Comparison of ENCODE assay signal across 20 mouse cellular contexts in genomic region chr10:17012541-17012975, GRCm38 (mm10).
DNase-seq lines count a peak whose midpoint lies in the region; ATAC-seq and TF ChIP-seq lines count a peak whose summit lies in the region.
"Had no signal": no experiment of that assay in that cellular context is flagged by ENCODE, and none has a peak within 500 bp of the region (broad histone marks: within the 10 kb centered on the region; RNA-seq: fewer than 3 reads in every experiment).

No protein-coding gene starts in this region.

- no peak for TF ChIP-seq CTCF in liver, adult 2 months (IDR thresholded peaks at IDR 0.05; ENCODE audit: low read depth, low read length)
- TF ChIP-seq CTCF in MEL (IDR thresholded peaks at IDR 0.05 in 2 of 3, conservative IDR thresholded peaks at IDR 0.05 in 1 of 3; ENCODE audit: control insufficient read depth in 1 of 3, insufficient read depth in 1 of 3, low read depth in 2 of 3, low read length in 3 of 3, poor library complexity in 1 of 3, severe bottlenecking in 1 of 3): no peak
- TF ChIP-seq CTCF in layer of hippocampus, adult 2 months (conservative IDR thresholded peaks at IDR 0.05): no peak

- no peaks in the 10 kb centered on the region for H3K27me3 ChIP-seq in liver, adult 2 months (ENCODE audit: control insufficient read depth, insufficient read depth, low read length)
- H3K27me3 ChIP-seq in liver, embryonic 12.5 days (replicated peaks): no peaks in the 10 kb centered on the region
- no peaks in the 10 kb centered on the region for H3K27me3 ChIP-seq in MEL (ENCODE audit: control insufficient read depth in 1 of 2, insufficient read depth in 2 of 2, low read length in 2 of 2)
- H3K27me3 ChIP-seq: limb, embryonic 12.5 days; liver, embryonic 15.5 days had no signal

- H3K9ac ChIP-seq in liver, adult 2 months (ENCODE audit: low read depth, low read length): no peak overlapping the region
- H3K9ac ChIP-seq in liver, embryonic 12.5 days: no peak overlapping the region
- H3K9ac ChIP-seq in MEL (ENCODE audit: control insufficient read depth, low read depth, low read length, poor library complexity, severe bottlenecking): no peak overlapping the region
- H3K9ac ChIP-seq: limb, embryonic 12.5 days; liver, embryonic 15.5 days had no signal

- TF ChIP-seq RAD21 in MEL (IDR thresholded peaks at IDR 0.05; ENCODE audit: low read depth, low read length): no peak

- no peaks in the 10 kb centered on the region for H3K4me1 ChIP-seq in liver, adult 2 months (ENCODE audit: control insufficient read depth, insufficient read depth, low read length)
- no peaks in the 10 kb centered on the region; the same call in 1 of the 2 replicates for H3K4me1 ChIP-seq in liver, embryonic 12.5 days
- no peaks in the 10 kb centered on the region for H3K4me1 ChIP-seq in MEL (ENCODE audit: control insufficient read depth in 1 of 2, insufficient read depth in 2 of 2, low read length in 2 of 2)
- H3K4me1 ChIP-seq: heart, embryonic 10.5 days; limb, embryonic 12.5 days; liver, embryonic 15.5 days had no signal

- H3K36me3 ChIP-seq in liver, adult 2 months (ENCODE audit: control insufficient read depth, insufficient read depth, low read length): no peaks in the 10 kb centered on the region
- no peaks in the 10 kb centered on the region for H3K36me3 ChIP-seq in liver, embryonic 12.5 days
- no peaks in the 10 kb centered on the region for H3K36me3 ChIP-seq in MEL (ENCODE audit: control insufficient read depth in 1 of 2, insufficient read depth in 2 of 2, low read length in 2 of 2)
- H3K36me3 ChIP-seq: G1E; heart, embryonic 10.5 days; limb, embryonic 12.5 days; liver, embryonic 15.5 days had no signal

- 71% methylated on average over 3 of the region's 3 CpGs for WGBS in liver, adult 2 months
- 54% methylated on average over 3 of the region's 3 CpGs for WGBS in liver, embryonic 12.5 days (ENCODE audit: insufficient replicate concordance)

- no peaks in the 10 kb centered on the region for H3K79me2 ChIP-seq in liver, adult 2 months (ENCODE audit: control insufficient read depth, insufficient read depth, low read length)
- H3K79me2 ChIP-seq in MEL (ENCODE audit: control insufficient read depth, insufficient read depth, low read length, poor library complexity): no peaks in the 10 kb centered on the region

- DNase-seq in adrenal gland, postnatal 10 days: peak; percentile 10
- no peak for DNase-seq in adrenal gland, postnatal 4 days (ENCODE audit: low spot score in 2 of 2)
- DNase-seq in liver, adult 2 months (ENCODE audit: extremely low read depth, low read depth, low spot score): peak; percentile 7
- peak; percentile 88 for DNase-seq in 3134 (ENCODE audit: extremely low read depth, insufficient read length, low spot score)
- no peak for DNase-seq in MEL (ENCODE audit: low read depth, low spot score)
- no peak for DNase-seq in layer of hippocampus, adult 2 months (ENCODE audit: low spot score in 2 of 2)
- no peak for DNase-seq in cerebellum, postnatal 14 days
- DNase-seq: cerebellum, adult 11 months; cerebellum, postnatal 36 days; gastrocnemius, postnatal 10 days; kidney, adult 11 months; kidney, postnatal 25 days; midbrain, embryonic 14.5 days; thymus, postnatal 14 days had no signal

- H3K27ac ChIP-seq in liver, adult 2 months (replicated peaks; ENCODE audit: insufficient read depth, low read depth, low read length): no peak overlapping the region
- no peak overlapping the region for H3K27ac ChIP-seq in liver, embryonic 12.5 days
- H3K27ac ChIP-seq in MEL (ENCODE audit: control insufficient read depth, low read depth, low read length): no peak overlapping the region
- no peak overlapping the region for H3K27ac ChIP-seq in layer of hippocampus, adult 2 months
- H3K27ac ChIP-seq: heart, embryonic 10.5 days; hindbrain, postnatal 0 days; limb, embryonic 12.5 days; liver, embryonic 15.5 days had no signal

- ATAC-seq in liver, embryonic 12.5 days: no peak
- ATAC-seq: hindbrain, postnatal 0 days had no signal

- TF ChIP-seq POLR2A in liver, adult 2 months (IDR thresholded peaks at IDR 0.05; ENCODE audit: extremely low read depth, insufficient read depth, low read length): no peak
- TF ChIP-seq POLR2A in MEL (IDR thresholded peaks at IDR 0.05; ENCODE audit: control insufficient read depth in 1 of 2, insufficient read depth in 1 of 2, low read depth in 1 of 2, low read length in 2 of 2, poor library complexity in 1 of 2): no peak

- no peak for TF ChIP-seq EP300 in MEL (IDR thresholded peaks at IDR 0.05; ENCODE audit: low read depth in 1 of 2, low read length in 2 of 2)

- H3K4me3 ChIP-seq in liver, adult 2 months (ENCODE audit: insufficient read depth, low read depth, low read length): no peak overlapping the region
- H3K4me3 ChIP-seq in liver, embryonic 12.5 days: no peak overlapping the region
- no peak overlapping the region for H3K4me3 ChIP-seq in MEL (ENCODE audit: control insufficient read depth in 1 of 2, insufficient read depth in 1 of 2, low read depth in 2 of 2, low read length in 2 of 2)
- H3K4me3 ChIP-seq in layer of hippocampus, adult 2 months: no peak overlapping the region
- H3K4me3 ChIP-seq: heart, embryonic 10.5 days; limb, embryonic 12.5 days; liver, embryonic 15.5 days had no signal

- no peak overlapping the region for H3K4me2 ChIP-seq in liver, embryonic 12.5 days
- H3K4me2 ChIP-seq: limb, embryonic 12.5 days; liver, embryonic 15.5 days had no signal

- no peaks in the 10 kb centered on the region for H3K9me3 ChIP-seq in liver, embryonic 12.5 days (replicated peaks)
- no peaks in the 10 kb centered on the region for H3K9me3 ChIP-seq in MEL (replicated peaks; ENCODE audit: insufficient read depth, low read length)
- H3K9me3 ChIP-seq: G1E; heart, embryonic 10.5 days; limb, embryonic 12.5 days; liver, embryonic 15.5 days had no signal

TF ChIP-seq in MEL, 35 proteins besides CTCF, POLR2A, EP300 and RAD21:
- TF ChIP-seq CHD2 (IDR thresholded peaks at IDR 0.05; ENCODE audit: low read length): no peak
- TF ChIP-seq RCOR1 (IDR thresholded peaks at IDR 0.05; ENCODE audit: low read depth, low read length): peak; percentile 77

Comparison
In these comparisons a context has a peak if more than half of its experiments do, and no peak if none do; other contexts are left out.
1. DNase-seq: peak in adrenal gland, postnatal 10 days (single experiment), liver, adult 2 months (single experiment) and 3134 (single experiment); none in adrenal gland, postnatal 4 days (0 of 2), MEL (single experiment), layer of hippocampus, adult 2 months (0 of 2) and cerebellum, postnatal 14 days (0 of 2).